In the genomic region with DNA sequence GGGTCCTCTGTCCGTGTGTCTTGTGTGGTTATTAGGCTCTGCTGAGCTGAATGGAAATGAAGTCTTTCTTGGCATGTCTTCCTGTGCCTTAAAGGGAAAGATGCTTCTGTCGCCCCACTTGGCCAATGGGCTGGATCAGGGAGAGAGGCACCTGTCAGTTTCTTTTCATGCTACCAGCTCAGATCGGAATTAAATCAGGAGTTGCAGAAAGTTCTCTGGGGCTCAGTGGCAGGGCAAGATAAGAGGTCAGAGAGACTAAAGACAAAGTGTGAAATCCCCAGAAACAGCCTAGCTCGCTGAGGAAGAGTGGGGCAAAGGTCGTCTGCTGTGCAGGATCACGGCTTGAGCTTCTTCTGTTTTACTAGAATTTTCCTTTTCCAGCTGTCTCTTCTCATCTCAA, we compare ENCODE assay signal across 24 mouse cellular contexts.
DNase-seq lines count a peak whose midpoint lies in the region; ATAC-seq and TF ChIP-seq lines count a peak whose summit lies in the region.
"Had no signal": no experiment of that assay in that cellular context is flagged by ENCODE, and none has a peak within 500 bp of the region (broad histone marks: within the 10 kb centered on the region; RNA-seq: fewer than 3 reads in every experiment).

No protein-coding gene starts in this region.

- WGBS in kidney, adult 2 months: 37% methylated on average over 6 of the region's 6 CpGs
- WGBS in kidney, embryonic 15.5 days: 55% methylated on average over 6 of the region's 6 CpGs
- WGBS in midbrain, embryonic 10.5 days: 33% methylated on average over 6 of the region's 6 CpGs
- 16% methylated on average over 6 of the region's 6 CpGs for WGBS in midbrain, embryonic 16.5 days

- peaks cover 5% of the 10 kb centered on the region for H3K4me1 ChIP-seq in kidney, adult 2 months (ENCODE audit: control insufficient read depth, insufficient read depth, low read length)
- H3K4me1 ChIP-seq in kidney, embryonic 15.5 days: no peaks in the 10 kb centered on the region
- peaks cover 34% of the 10 kb centered on the region for H3K4me1 ChIP-seq in midbrain, embryonic 10.5 days
- H3K4me1 ChIP-seq in midbrain, embryonic 16.5 days (ENCODE audit: control insufficient read depth, insufficient read depth, low read length): no peaks in the 10 kb centered on the region
- H3K4me1 ChIP-seq: liver, embryonic 12.5 days had no signal

- no peaks in the 10 kb centered on the region for H3K27me3 ChIP-seq in kidney, adult 2 months (replicated peaks; ENCODE audit: control insufficient read depth, insufficient read depth, low read length)
- H3K27me3 ChIP-seq in kidney, embryonic 15.5 days: no peaks in the 10 kb centered on the region
- H3K27me3 ChIP-seq in midbrain, embryonic 10.5 days (ENCODE audit: low read depth, poor library complexity, severe bottlenecking): no peaks in the 10 kb centered on the region
- no peaks in the 10 kb centered on the region for H3K27me3 ChIP-seq in midbrain, embryonic 16.5 days (ENCODE audit: control insufficient read depth, insufficient read depth, low read depth, low read length)
- H3K27me3 ChIP-seq: liver, embryonic 12.5 days; neural tube, embryonic 15.5 days had no signal

- no peaks in the 10 kb centered on the region; the same call in 1 of the 2 replicates for H3K36me3 ChIP-seq in kidney, adult 2 months (ENCODE audit: control insufficient read depth, insufficient read depth, low read length)
- H3K36me3 ChIP-seq in kidney, embryonic 15.5 days: no peaks in the 10 kb centered on the region
- H3K36me3 ChIP-seq in midbrain, embryonic 10.5 days: no peaks in the 10 kb centered on the region
- H3K36me3 ChIP-seq in midbrain, embryonic 16.5 days (ENCODE audit: control insufficient read depth, insufficient read depth, low read length): no peaks in the 10 kb centered on the region
- H3K36me3 ChIP-seq: embryonic facial prominence, embryonic 10.5 days; liver, embryonic 12.5 days; neural tube, embryonic 15.5 days had no signal

- no peak for TF ChIP-seq POLR2A in kidney, adult 2 months (IDR thresholded peaks at IDR 0.05; ENCODE audit: low read depth, low read length)

- no peak overlapping the region for H3K4me2 ChIP-seq in kidney, embryonic 15.5 days
- no peak overlapping the region for H3K4me2 ChIP-seq in midbrain, embryonic 16.5 days (ENCODE audit: low read length)
- H3K4me2 ChIP-seq: hindbrain, embryonic 14.5 days; liver, embryonic 12.5 days; neural tube, embryonic 15.5 days had no signal

- H3K9me3 ChIP-seq in kidney, embryonic 15.5 days (replicated peaks): no peaks in the 10 kb centered on the region
- H3K9me3 ChIP-seq in midbrain, embryonic 10.5 days (replicated peaks): no peaks in the 10 kb centered on the region
- no peaks in the 10 kb centered on the region for H3K9me3 ChIP-seq in midbrain, embryonic 16.5 days (replicated peaks; ENCODE audit: control insufficient read depth, low read length, poor library complexity, severe bottlenecking)
- H3K9me3 ChIP-seq: embryonic facial prominence, embryonic 10.5 days; liver, embryonic 12.5 days; neural tube, embryonic 15.5 days had no signal

- H3K9ac ChIP-seq in kidney, embryonic 15.5 days: no peak overlapping the region
- no peak overlapping the region for H3K9ac ChIP-seq in midbrain, embryonic 16.5 days (ENCODE audit: low read depth, low read length)
- H3K9ac ChIP-seq: hindbrain, embryonic 14.5 days; liver, embryonic 12.5 days; neural tube, embryonic 15.5 days had no signal

- no peak overlapping the region for H3K4me3 ChIP-seq in kidney, adult 2 months (ENCODE audit: insufficient read depth, low read depth, low read length)
- no peak overlapping the region for H3K4me3 ChIP-seq in kidney, embryonic 15.5 days (replicated peaks)
- H3K4me3 ChIP-seq in midbrain, embryonic 10.5 days: no peak overlapping the region
- no peak overlapping the region for H3K4me3 ChIP-seq in midbrain, embryonic 16.5 days (ENCODE audit: low read depth, low read length)
- H3K4me3 ChIP-seq: embryonic facial prominence, embryonic 10.5 days; heart, adult 2 months; layer of hippocampus, adult 2 months; liver, embryonic 12.5 days; neural tube, embryonic 15.5 days had no signal

- no peak for ATAC-seq in kidney, embryonic 15.5 days (replicated peaks; ENCODE audit: low FRiP score)
- no peak for ATAC-seq in midbrain, embryonic 16.5 days
- ATAC-seq: forebrain, embryonic 16.5 days; inflammation-experienced regulatory T-cells, adult 6 months; liver, embryonic 12.5 days had no signal

- DNase-seq in adrenal gland, postnatal 10 days: peak; percentile 12
- no peak for DNase-seq in adrenal gland, adult 8-10 months
- DNase-seq in kidney, adult 2 months: peak; percentile 62
- peak; percentile 50 for DNase-seq in midbrain, embryonic 10.5 days (ENCODE audit: low spot score)
- peak; percentile 45 for DNase-seq in yolk sac, embryonic 10.5 days (ENCODE audit: low spot score)
- DNase-seq in thymus, adult 18-20 months: no peak
- DNase-seq: cerebellum, adult 11-12 months; cerebellum, postnatal 10 days; gastrocnemius, postnatal 25 days; heart, adult 2 months; heart, postnatal 4 days; lung, adult 18-20 months; lung, postnatal 10 days; thymus, adult 2 months; thymus, postnatal 4 days had no signal

- no peak overlapping the region for H3K27ac ChIP-seq in kidney, adult 2 months (ENCODE audit: insufficient read depth, low read depth, low read length)
- no peak overlapping the region for H3K27ac ChIP-seq in kidney, embryonic 15.5 days
- no peak overlapping the region; the same call in 1 of the 2 replicates for H3K27ac ChIP-seq in midbrain, embryonic 10.5 days (replicated peaks)
- H3K27ac ChIP-seq in midbrain, embryonic 16.5 days (ENCODE audit: low read length): no peak overlapping the region
- H3K27ac ChIP-seq: embryonic facial prominence, embryonic 10.5 days; heart, adult 2 months; hindbrain, embryonic 14.5 days; layer of hippocampus, adult 2 months; liver, embryonic 12.5 days; neural tube, embryonic 15.5 days had no signal

- no peak for TF ChIP-seq CTCF in kidney, adult 2 months (conservative IDR thresholded peaks at IDR 0.05; ENCODE audit: insufficient read depth, insufficient read length, low read depth, low read length)

Comparison
In these comparisons a context has a peak if more than half of its experiments do, and no peak if none do; other contexts are left out.
1. DNase-seq: peak in adrenal gland, postnatal 10 days (single experiment), kidney, adult 2 months (single experiment), midbrain, embryonic 10.5 days (single experiment) and yolk sac, embryonic 10.5 days (single experiment); none in adrenal gland, adult 8-10 months (single experiment) and thymus, adult 18-20 months (0 of 2).